Mouse (Mus musculus) splenic B cell, adult 2 months (primary cell): ENCODE data around the gene Myct1.

Experiments used
- DNase-seq: peaks from one replicate; pipeline ENCODE4 v3.0.0-alpha.2; 2011; ENCODE audit warnings: low read depth, low spot score
- H3K27me3 ChIP-seq: 2 replicates; pipeline ENCODE4 v1.6.1; 2012; ENCODE audit warnings: mild to moderate bottlenecking, low read length, moderate library complexity, mixed read lengths; ENCODE audit not compliant: control insufficient read depth, poor library complexity, insufficient read depth, severe bottlenecking
- H3K36me3 ChIP-seq: 2 replicates; pipeline ENCODE4 v1.6.1; 2012; ENCODE audit warnings: mild to moderate bottlenecking, low read length, moderate library complexity, mixed read lengths; ENCODE audit not compliant: control insufficient read depth, poor library complexity, insufficient read depth, severe bottlenecking

Myct1 gene

GRCm38 (mm10) chr10:5593464-5593863, at the start of gene Myct1:
Gene Myct1 (plus strand): TSS chr10:5593775.
- Histone ChIP-seq H3K36me3 (no peaks in the 10 kb centered on the region), H3K27me3 (no peaks in the 10 kb centered on the region)
- no peak for DNase-seq

DNA sequence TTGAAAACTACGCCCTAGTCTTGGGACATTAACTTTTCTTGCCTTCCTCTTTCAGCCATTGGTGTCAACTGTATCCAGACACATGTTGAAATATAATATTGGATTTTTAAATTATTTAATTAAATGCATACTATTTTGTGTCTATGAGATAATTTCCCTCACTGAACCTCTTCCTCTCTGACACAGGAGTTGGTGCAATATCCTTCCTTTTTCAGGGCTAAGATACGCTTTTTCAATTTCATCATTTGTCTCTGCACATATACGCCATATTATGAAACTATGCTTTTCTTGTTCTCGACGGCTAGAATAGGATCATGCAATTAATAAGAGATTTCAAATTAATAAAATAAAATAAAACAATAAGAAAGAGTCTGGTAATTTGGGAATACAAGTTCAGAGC, 47.1 kb upstream of the Myct1 start:
- no peaks in the 10 kb centered on the region for H3K36me3 ChIP-seq
- DNase-seq = no peak

DNA sequence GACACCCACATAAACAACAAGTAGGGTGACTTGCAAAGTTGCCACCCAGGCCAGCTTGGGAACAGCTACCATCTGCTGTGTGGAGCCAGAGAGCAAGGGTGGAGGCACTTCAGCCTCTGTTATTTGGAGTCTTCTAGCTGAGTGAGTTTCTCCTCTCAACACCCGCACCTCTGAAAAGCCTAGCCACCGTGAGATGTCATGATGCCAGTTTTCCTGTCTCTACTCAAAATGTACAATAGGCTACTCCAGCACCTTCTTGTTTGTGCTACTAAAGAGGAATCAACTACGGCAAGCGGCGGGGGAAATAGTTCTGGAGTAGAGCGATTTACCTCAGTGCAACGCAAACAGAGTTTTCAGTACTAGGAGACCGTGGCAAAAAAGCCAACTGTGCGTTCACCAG, 45.8 kb upstream of the Myct1 start:
- no peaks in the 10 kb centered on the region for H3K36me3 ChIP-seq
- H3K27me3 ChIP-seq = no peaks in the 10 kb centered on the region
- no peak for DNase-seq

More for the DNA sequence above, 47.1 kb upstream of the Myct1 start:
- no peaks in the 10 kb centered on the region for H3K27me3 ChIP-seq

DNA sequence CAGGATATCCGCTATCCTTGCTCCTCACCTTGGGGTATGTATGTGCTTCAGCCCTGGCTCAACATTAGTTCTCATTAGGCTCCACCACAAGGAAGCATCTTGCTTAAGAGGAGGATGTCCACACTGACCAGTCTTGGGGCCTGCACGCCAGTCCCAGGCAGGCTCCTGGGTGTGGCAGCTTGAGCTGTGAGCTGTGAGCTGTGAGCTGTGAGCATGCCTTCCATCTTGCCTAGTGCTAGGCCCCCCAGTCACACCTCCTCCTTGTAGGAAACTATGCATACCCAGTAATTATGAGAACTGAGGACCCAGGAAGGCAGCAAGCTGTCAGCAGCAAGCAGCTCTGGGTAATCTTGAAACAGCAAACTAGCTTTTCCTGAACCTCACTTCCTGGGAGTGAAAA, 44.9 kb upstream of the Myct1 start:
- no peaks in the 10 kb centered on the region for H3K36me3 ChIP-seq
- DNase-seq = no peak
- H3K27me3 ChIP-seq = no peaks in the 10 kb centered on the region

DNA sequence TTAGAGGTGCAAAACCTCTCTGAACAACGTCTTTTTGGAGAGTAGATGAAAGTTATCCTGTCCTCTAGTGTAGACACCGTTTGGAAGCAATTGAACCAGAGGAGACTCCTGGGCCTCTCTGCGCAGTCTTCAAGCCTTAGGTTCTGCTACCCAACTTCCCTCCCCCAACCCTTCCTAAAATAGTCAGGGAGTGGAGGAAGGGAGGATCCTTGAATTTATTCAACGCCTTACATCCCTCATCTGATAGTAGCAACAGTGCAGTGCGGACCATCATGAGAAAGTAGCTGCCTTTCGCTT, 43.8 kb upstream of the Myct1 start:
- no peak for DNase-seq
- Histone ChIP-seq H3K27me3 (no peaks in the 10 kb centered on the region), H3K36me3 (no peaks in the 10 kb centered on the region)

GRCm38 (mm10) chr10:5550168-5551021, 43.2 kb upstream of the Myct1 start:
- peak; percentile 46 for DNase-seq
- Histone ChIP-seq H3K36me3 (no peaks in the 10 kb centered on the region), H3K27me3 (no peaks in the 10 kb centered on the region)

- H3K27me3 ChIP-seq = no peaks in the 10 kb centered on the region
- DNase-seq = no peak
- H3K36me3 ChIP-seq = no peaks in the 10 kb centered on the region
Measured at GRCm38 (mm10) chr10:5551382-5551781, 42.2 kb upstream of the Myct1 start, which contains the start of gene Syne1. Gene Syne1 (minus strand): TSS chr10:5551482.

DNA sequence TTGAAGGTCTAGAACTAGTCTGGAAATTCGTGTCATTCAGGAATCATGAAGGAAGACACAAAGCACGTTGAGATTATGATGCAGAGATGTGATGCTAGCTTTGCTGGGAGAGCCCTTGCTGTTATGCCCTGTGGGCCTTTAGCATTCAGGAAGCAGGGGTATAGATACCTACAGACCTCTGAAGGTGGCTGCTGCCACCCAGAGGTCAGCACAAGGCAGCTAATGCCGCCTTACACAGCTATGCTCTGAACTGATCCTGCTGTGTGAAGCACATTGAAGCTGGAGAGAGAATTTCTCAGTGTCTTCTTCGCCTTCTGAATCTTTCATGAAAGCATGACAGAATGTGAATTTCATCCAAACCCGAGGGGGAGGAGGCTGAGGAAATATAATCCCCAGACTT, 38.6 kb upstream of the Myct1 start:
- DNase-seq = peak; percentile 52
- Histone ChIP-seq H3K27me3 (no peaks in the 10 kb centered on the region), H3K36me3 (no peaks in the 10 kb centered on the region)

GRCm38 (mm10) chr10:5558808-5559207, 34.8 kb upstream of the Myct1 start:
- no peaks in the 10 kb centered on the region for H3K36me3 ChIP-seq
- H3K27me3 ChIP-seq = no peaks in the 10 kb centered on the region
- peak; percentile 6 for DNase-seq

DNA sequence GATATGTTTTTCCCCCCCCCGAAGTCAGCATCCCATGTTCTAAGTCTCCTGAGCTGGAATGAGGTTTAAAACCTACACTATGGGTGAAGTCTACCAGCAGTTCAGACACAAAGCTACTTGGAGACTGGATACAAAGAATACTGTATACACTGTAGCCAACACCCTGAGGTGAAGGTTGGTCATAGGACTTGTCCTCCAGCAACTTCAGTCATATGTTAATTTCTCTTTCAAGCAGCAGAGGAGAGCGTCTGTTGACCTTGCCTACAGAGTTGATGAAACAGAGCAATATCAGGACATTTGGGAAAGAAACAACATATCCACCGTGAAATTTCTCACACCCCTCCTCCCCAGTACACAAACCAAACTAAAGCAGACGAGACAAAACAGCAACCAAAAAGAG, 33.0 kb upstream of the Myct1 start:
- no peaks in the 10 kb centered on the region; the same call in 1 of the 2 replicates for H3K27me3 ChIP-seq

DNA sequence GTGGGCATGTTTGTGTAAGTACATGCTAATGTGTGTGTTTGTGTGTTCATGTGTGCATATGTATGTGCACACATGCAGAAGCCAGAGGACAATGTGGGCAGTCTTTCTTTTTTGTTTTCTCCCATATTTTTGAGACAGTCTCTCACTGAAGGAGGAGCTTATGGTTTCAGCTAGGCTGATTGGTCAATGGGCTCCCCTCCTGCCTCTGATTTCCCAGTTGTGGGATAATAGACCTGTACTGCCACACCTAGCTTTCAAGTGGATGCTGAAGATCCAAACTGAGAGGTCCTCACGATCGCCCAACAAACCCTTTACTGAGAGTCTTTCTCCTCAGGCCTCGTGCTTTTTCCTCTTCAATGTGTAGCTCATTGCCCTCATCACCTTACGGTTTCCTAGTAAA, 31.9 kb upstream of the Myct1 start:
- DNase-seq = no peak
- no peaks in the 10 kb centered on the region; the same call in 1 of the 2 replicates for H3K27me3 ChIP-seq
- no peaks in the 10 kb centered on the region for H3K36me3 ChIP-seq

More for the DNA sequence above, 33.0 kb upstream of the Myct1 start:
- no peak for DNase-seq
- H3K36me3 ChIP-seq = no peaks in the 10 kb centered on the region

GRCm38 (mm10) chr10:5568991-5569390, 24.6 kb upstream of the Myct1 start:
- H3K27me3 ChIP-seq = no peaks in the 10 kb centered on the region; the same call in 1 of the 2 replicates
- no peak for DNase-seq
- H3K36me3 ChIP-seq = no peaks in the 10 kb centered on the region

DNA sequence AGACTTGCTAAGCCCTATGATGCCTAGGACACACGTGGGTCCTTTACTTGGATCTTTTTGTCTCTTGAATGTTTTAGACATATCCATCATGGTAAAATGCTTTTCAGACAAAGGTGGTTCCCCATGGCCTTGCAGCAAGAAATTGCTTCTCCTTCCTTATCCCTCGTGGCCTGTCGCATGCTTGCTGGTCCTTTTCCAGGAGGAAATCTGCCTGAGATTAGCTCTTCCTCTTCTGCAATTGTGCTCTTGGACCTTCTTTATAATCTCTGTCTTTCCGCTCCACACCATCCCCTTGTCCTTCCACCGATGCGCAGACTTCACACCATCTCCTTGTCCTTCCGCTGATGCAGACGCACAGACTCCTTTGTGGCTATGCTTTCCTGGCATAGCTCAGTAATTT, 23.5 kb upstream of the Myct1 start:
- H3K36me3 ChIP-seq = no peaks in the 10 kb centered on the region
- DNase-seq = no peak
- no peaks in the 10 kb centered on the region for H3K27me3 ChIP-seq

DNA sequence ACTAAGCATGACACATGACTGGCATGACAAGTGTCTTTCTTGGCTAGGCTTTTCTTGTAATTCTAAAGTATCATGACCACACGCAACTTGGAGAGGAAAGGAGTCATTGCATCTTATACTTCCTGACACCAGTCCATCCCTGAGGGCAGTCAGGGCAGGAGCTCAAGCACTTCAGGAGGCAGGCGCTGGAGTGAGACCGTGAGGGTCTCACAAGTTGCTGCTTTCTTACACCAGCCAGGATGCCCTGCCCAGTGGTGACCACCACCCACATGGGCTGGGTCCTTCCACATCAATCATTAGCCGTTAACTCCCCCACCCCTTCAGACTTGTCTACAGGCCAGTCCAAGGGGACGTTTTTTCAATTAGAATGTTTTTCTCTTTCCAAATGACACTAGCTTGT, 22.2 kb upstream of the Myct1 start:
- Histone ChIP-seq H3K36me3 (no peaks in the 10 kb centered on the region), H3K27me3 (no peaks in the 10 kb centered on the region)
- no peak for DNase-seq

- H3K36me3 ChIP-seq = no peaks in the 10 kb centered on the region
- no peaks in the 10 kb centered on the region for H3K27me3 ChIP-seq
- peak; percentile 22 for DNase-seq
Measured at GRCm38 (mm10) chr10:5573328-5573727, 20.2 kb upstream of the Myct1 start.

- Histone ChIP-seq H3K27me3 (no peaks in the 10 kb centered on the region), H3K36me3 (no peaks in the 10 kb centered on the region)
- no peak for DNase-seq
Measured at GRCm38 (mm10) chr10:5591061-5591460, 2.5 kb upstream of the Myct1 start.
